Mouse (Mus musculus) v-Abl transformed pro-B cells (cell line): ENCODE results near the gene Gpr176.

Source experiments
- in situ Hi-C, 2 experiments: fragments of 400-800 bp; cut with MboI; formaldehyde crosslinking; loops; one replicate each; pipeline ENCODE4 v1.15.1; 2025; ENCODE audit not compliant: unreplicated experiment in 2 of 2

The Gpr176 gene

GRCm38 (mm10) chr2:118372901-118373571, at the start of gene Gpr176:
Gpr176 (minus strand) TSS chr2:118373419.
- in situ Hi-C loops = loop anchor here in 1 of 2 experiments (25.0 kb wide), 1 partner anchor 836 kb away; no protein-coding TSS in a partner anchor

GRCm38 (mm10) chr2:118422385-118422784, 49.2 kb upstream of the Gpr176 start:
- in situ Hi-C loops = loop anchor here in 1 of 2 experiments (25.0 kb wide), 1 partner anchor 885 kb away; no protein-coding TSS in a partner anchor

- in situ Hi-C loops = loop anchor here in 1 of 2 experiments (25.0 kb wide), 1 partner anchor 885 kb away; no protein-coding TSS in a partner anchor
Observed at GRCm38 (mm10) chr2:118421951-118422350, 48.7 kb upstream of the Gpr176 start.

- in situ Hi-C loops = loop anchor here in 1 of 2 experiments (25.0 kb wide), 1 partner anchor 881 kb away; no protein-coding TSS in a partner anchor
Observed at GRCm38 (mm10) chr2:118418076-118418475, 44.9 kb upstream of the Gpr176 start.

DNA sequence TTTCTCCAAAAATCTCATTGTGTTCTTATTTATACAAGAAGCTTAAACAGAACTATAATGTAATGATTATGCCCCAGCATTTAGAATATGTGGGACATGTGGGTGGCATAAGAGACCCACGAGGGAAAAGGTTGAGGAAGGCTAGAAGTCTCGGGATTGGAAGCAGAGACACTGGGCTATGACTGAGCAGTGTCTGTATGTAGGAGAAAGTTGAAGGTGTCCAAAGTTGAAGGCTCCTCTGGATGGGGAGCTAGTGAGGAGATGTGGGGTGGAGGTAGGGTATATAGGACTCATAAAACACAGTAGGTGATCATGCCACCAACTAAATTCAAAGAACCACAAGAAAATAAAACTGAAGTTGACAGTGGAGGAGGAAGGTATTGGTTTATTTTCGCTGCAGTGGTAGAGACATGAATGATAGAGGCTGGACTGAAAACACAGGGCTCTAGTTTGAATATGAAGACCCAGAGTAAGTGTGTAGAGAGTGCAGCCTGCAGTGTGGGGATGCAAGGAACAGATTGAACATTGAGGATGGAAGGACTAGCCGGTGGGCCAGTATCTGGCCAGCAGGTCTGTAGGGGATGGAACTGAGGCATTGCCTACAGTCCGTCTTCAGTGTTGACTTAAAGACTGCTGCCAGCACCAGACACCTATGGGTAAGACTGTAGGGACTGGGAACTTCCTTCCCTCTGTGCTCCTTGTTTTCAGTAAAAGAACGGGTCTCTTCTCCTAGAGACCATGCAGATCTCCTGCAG, 42.6 kb upstream of the Gpr176 start:
- in situ Hi-C loops = loop anchor here in 1 of 2 experiments (25.0 kb wide), 1 partner anchor 878 kb away; no protein-coding TSS in a partner anchor

- in situ Hi-C loops = loop anchor here in 1 of 2 experiments (25.0 kb wide), 1 partner anchor 876 kb away; no protein-coding TSS in a partner anchor
Observed at GRCm38 (mm10) chr2:118412821-118413220, 39.6 kb upstream of the Gpr176 start.

- in situ Hi-C loops = loop anchor here in 1 of 2 experiments (25.0 kb wide), 1 partner anchor 871 kb away; no protein-coding TSS in a partner anchor
Observed at GRCm38 (mm10) chr2:118408336-118408895, 35.2 kb upstream of the Gpr176 start.

GRCm38 (mm10) chr2:118406811-118407210, 33.6 kb upstream of the Gpr176 start:
- in situ Hi-C loops = loop anchor here in 1 of 2 experiments (25.0 kb wide), 1 partner anchor 870 kb away; no protein-coding TSS in a partner anchor

GRCm38 (mm10) chr2:118405568-118405967, 32.3 kb upstream of the Gpr176 start:
- in situ Hi-C loops = loop anchor here in 1 of 2 experiments (25.0 kb wide), 1 partner anchor 868 kb away; no protein-coding TSS in a partner anchor

- in situ Hi-C loops = loop anchor here in 1 of 2 experiments (25.0 kb wide), 1 partner anchor 867 kb away; no protein-coding TSS in a partner anchor
Observed at GRCm38 (mm10) chr2:118404336-118404735, 31.1 kb upstream of the Gpr176 start.

- in situ Hi-C loops = loop anchor here in 1 of 2 experiments (25.0 kb wide), 1 partner anchor 865 kb away; no protein-coding TSS in a partner anchor
Observed at GRCm38 (mm10) chr2:118401834-118402727, 28.9 kb upstream of the Gpr176 start.

GRCm38 (mm10) chr2:118399751-118400150, 26.5 kb upstream of the Gpr176 start:
- in situ Hi-C loops = loop anchor here in 1 of 2 experiments (25.0 kb wide), 1 partner anchor 862 kb away; no protein-coding TSS in a partner anchor

- in situ Hi-C loops = no loop called here
Observed at GRCm38 (mm10) chr2:118391201-118391600, 18.0 kb upstream of the Gpr176 start.

- in situ Hi-C loops = no loop called here
Observed at GRCm38 (mm10) chr2:118390072-118390471, 16.9 kb upstream of the Gpr176 start.

GRCm38 (mm10) chr2:118389569-118389968, 16.4 kb upstream of the Gpr176 start:
- in situ Hi-C loops = no loop called here

DNA sequence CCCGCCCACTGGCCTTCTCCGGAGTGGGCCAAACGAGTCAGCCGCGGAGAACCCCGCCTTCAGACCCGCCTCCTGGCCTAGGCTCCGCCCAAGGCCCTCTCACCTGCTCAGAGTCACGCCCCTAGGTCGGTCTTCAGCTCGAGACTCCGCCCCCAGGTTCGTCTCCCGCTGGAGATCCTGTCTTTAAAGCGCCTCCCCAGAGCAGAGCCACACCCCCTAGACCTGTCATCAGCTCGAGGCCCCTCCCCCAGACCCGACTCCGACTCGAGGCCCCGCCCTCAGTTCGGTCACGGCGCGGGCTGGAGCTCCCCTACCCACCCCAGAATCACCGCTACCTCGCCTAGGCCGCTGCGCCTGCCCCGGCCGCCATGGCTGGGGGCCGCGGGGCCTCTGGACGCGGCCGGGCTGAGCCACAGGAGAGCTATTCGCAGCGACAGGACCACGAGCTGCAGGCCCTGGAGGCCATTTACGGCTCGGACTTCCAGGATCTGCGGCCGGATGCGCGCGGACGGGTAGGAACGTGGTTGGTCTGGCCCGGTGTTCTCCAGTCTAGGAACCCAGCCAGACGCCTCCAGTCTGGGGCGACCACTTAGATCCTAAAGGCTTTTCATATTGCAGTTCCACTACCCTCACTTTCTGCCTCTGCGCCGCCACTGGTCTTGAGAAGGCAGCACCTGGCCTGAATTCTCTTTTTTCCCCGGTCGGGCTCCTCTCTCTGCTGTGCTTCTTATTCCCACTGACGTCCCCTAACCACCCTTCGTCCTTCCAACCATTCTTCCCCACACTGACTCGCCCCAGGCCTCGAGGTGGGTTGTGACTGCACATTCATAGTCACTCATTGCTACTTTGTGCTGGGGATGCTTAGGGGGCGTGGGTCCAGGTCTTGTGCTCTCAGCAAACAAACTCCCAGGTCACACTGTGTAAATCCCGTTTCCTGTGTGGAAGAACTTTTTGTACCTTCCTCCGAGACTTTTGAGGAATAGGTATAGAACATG, 15.4 kb upstream of the Gpr176 start, which contains the start of gene Eif2ak4:
Gene Eif2ak4 (plus strand): TSS at position 278 of the 995 bp plus-strand sequence.
- in situ Hi-C loops = no loop called here

DNA sequence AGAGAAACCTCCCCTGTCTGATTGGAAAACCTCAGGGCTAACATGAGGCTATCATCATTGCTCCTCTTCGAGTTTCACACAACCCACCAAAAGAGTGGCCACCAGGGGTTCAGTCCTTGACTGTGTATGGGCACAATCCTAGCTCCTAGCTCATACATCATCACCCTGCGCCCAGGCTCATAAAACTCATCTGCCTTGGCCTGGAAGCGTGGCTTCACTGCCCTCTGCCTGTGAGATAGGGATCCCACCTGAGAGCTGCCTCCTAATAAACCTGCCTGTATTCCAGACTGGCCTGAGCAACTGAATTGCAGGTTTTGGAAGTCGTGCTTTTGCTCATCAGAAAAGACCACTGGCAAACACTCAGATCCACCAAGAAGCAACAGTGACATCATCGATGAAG, 10.2 kb upstream of the Gpr176 start:
- in situ Hi-C loops = no loop called here

DNA sequence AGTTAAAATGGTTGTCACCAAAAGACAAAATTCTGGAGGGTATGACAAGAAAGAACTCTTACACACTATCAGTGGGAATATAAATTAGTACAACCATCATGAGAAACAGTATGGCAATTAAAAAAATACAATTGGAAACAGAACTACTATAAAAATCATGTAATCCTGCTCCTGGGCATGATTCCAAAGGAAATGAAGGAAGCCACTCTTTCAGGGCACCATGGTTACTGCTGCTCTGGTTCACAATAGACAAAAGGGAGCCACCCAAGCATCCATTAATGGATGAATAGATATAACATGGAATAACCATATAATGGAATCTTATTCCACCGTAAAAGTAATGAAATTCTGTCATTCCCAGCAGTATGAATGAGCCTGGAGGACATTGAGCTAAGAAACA, 6.5 kb upstream of the Gpr176 start:
- in situ Hi-C loops = no loop called here
